Mouse (Mus musculus) heart, postnatal 0 days (tissue): ENCODE results near the gene Olfr1393. TPM values are rescaled to one million over a fixed set of nuclear protein-coding genes. Genes with fewer than 3 reads are reported as not detected.

Source experiments
- ATAC-seq: fragments of 200-750 bp; cut with Nextera tagmentation; 2 replicates; pipeline ENCODE4 v1.8.0; 2017; ENCODE audit warnings: low read depth, moderate number of reproducible peaks, moderate library complexity; ENCODE audit not compliant: insufficient read depth
- DNase-seq: peaks from one replicate; pipeline ENCODE4 v3.0.0-alpha.2; 2016; ENCODE audit warnings: low spot score
- H3K27ac ChIP-seq: fragments of 300-500 bp; sonication (generic); 2 replicates; pipeline ENCODE4 v1.5.1; 2014; ENCODE audit warnings: low read depth, mild to moderate bottlenecking
- H3K27me3 ChIP-seq: fragments of 300-500 bp; sonication (generic); 2 replicates; pipeline ENCODE4 v1.6.1; 2014; ENCODE audit warnings: low read length, mixed read lengths; ENCODE audit not compliant: control insufficient read depth, insufficient read depth
- H3K36me3 ChIP-seq: fragments of 300-500 bp; sonication (generic); replicated peaks from 2 replicates; pipeline ENCODE4 v1.6.1; 2014; ENCODE audit warnings: low read length, mixed read lengths; ENCODE audit not compliant: control insufficient read depth, insufficient read depth
- H3K4me1 ChIP-seq: fragments of 300-500 bp; sonication (generic); 2 replicates; pipeline ENCODE4 v1.6.1; 2014; ENCODE audit warnings: antibody characterized with exemption; ENCODE audit not compliant: control insufficient read depth, insufficient read depth
- H3K4me2 ChIP-seq: fragments of 300-500 bp; sonication (generic); 2 replicates; pipeline ENCODE4 v1.6.1; 2014; ENCODE audit warnings: low read depth, mild to moderate bottlenecking, low read length, moderate library complexity
- H3K4me3 ChIP-seq: fragments of 300-500 bp; sonication (generic); 2 replicates; pipeline ENCODE4 v1.5.1; 2014; ENCODE audit warnings: low read depth, low read length
- H3K9ac ChIP-seq: fragments of 300-500 bp; sonication (generic); replicated peaks from 2 replicates; pipeline ENCODE4 v1.6.1; 2014; ENCODE audit warnings: low read depth, low read length, mixed read lengths
- H3K9me3 ChIP-seq: fragments of 300-500 bp; sonication (generic); replicated peaks from 2 replicates; pipeline ENCODE4 v1.6.1; 2016; ENCODE audit warnings: low read length; ENCODE audit not compliant: control insufficient read depth
- CTCF ChIP-seq: IDR thresholded peaks from 2 replicates; pipeline ENCODE4 v1.5.1; 2016; ENCODE audit warnings: antibody characterized with exemption, control low read depth, low read depth
- EP300 ChIP-seq: IDR thresholded peaks from 2 replicates; pipeline ENCODE4 v1.6.1; 2016; ENCODE audit warnings: antibody characterized with exemption, low read depth
- WGBS: fragments of 180-500 bp; shearing (Covaris S2); extraction: QIAGEN DNeasy Blood & Tissue Kit; methylation state at CpG from one replicate; pipeline ENCODE4 v1.1.7; 2014; 5-methylcytosine and 5-hydroxymethylcytosine counted together
- polyA plus RNA-seq: library from polyadenylated mRNA; unstranded; fragments of >200 nt; fragmentation: Nextera tagmentation; extraction: Ambion mirVana; gene quantifications from 2 replicates; pipeline ENCODE4 v1.2.1, GENCODE M21; 2015
- total RNA-seq: library from RNA; depleted of rRNA; stranded (reverse); fragments of >200 nt; gene quantifications from 2 replicates; pipeline ENCODE4 v1.2.3, GENCODE M21; 2014; ENCODE audit warnings: low replicate concordance; rRNA removed

Gene Olfr1393
- total RNA-seq (not detected in 2 replicates), polyA plus RNA-seq (0.19 and 0.30 TPM in 2 replicates)

DNA sequence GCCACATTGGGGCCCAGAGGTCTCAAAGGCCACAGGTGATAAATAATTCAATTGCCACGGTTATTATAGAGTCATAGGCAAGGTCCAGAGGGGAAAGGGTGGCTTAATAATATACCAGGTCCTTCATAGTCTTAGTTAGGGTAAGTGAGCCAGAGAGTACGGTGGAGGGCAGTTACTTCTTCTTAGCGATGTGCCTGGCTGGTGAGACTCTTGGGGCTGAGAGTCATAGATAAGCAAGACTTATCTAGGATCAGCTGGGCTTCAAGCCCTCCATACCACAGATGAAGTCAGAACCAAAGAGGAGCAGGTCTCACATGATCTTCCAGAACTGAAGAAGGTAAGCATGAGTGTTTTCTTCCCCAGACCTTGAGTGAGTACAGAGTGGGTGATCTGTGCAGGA lies at the start of gene Olfr1393:
TSS of gene Olfr1393 (plus strand) at position 83 of the 400 bp plus-strand sequence.
- TF ChIP-seq CTCF: no peak
- TF ChIP-seq EP300: no peak

DNA sequence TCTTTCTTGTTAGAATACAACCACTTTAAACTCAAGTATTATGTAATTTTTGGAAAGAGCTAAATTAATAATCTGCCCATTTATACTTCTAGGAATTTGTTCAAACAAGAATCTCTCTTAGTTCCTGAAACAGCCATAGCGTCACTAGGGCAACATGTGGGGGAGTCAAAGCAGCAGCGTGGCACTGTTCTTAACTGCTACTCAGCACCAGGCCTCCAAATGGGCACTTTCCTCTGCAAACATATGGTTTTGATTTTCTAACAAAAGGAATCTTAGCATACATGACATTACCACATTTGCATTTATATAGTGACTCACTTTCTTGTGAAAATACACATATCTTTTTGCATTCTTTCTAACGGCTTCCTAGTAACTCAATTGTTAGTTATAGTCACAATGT lies 45.3 kb upstream of the Olfr1393 start:
- no peak for ATAC-seq
- 68% methylated on average over 3 of the region's 3 CpGs for WGBS
- H3K4me2 ChIP-seq: no peak overlapping the region

More for the DNA sequence above, at the start of gene Olfr1393:
- Histone ChIP-seq H3K27me3 (no peaks in the 10 kb centered on the region), H3K4me1 (no peaks in the 10 kb centered on the region), H3K4me2 (no peak within 1 kb of the TSS), H3K9ac (no peak within 1 kb of the TSS), H3K4me3 (no peak within 1 kb of the TSS), H3K9me3 (no peaks in the 10 kb centered on the region), H3K27ac (no peak within 1 kb of the TSS), H3K36me3 (no peaks in the 10 kb centered on the region)
- ATAC-seq (no peak), DNase-seq (no peak)
- WGBS: 79% methylated on average over 3 of the region's 3 CpGs

DNA sequence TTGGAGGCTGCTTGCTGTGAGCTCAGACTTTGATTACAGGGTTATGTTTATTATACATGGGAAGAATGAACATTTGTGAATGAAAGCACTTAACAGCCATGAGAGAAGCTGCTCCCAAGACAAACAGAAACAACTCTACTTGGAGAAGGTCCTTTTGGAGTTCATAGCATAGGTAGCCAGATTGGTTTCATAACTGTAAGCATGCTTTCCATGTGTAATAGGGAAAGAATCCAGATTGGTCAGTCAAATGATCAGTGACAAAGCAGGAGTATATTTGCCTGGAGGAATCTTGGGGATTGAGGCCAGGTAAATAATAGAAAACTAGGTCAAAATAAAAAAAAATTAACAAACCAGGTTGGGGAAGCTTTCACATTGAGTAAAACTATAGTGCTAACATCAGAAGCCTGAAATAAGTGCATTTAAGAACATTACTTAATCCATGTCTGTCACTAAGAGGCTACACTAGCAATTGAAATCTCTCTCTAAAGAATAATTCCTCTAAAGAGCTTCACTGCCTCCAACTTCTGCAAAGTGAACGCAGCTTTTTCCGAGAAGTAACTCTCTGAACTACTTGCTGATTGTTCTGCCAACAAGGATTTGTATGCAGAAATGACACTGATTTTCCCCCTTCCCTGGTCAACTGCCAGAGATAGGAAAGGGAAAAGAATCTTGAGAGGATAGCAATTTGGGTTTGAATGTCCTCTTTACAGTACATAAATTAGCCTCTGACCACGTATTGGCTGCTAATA lies 42.5 kb upstream of the Olfr1393 start:
- DNase-seq: no peak
- H3K27me3 ChIP-seq: no peaks in the 10 kb centered on the region
- no peaks in the 10 kb centered on the region for H3K9me3 ChIP-seq
- H3K4me3 ChIP-seq: no peak overlapping the region
- H3K27ac ChIP-seq: no peak overlapping the region
- no peak for ATAC-seq
- WGBS: 55% methylated on average over 3 of the region's 3 CpGs
- H3K4me2 ChIP-seq: no peak overlapping the region
- H3K4me1 ChIP-seq: no peaks in the 10 kb centered on the region; the same call in 1 of the 2 replicates
- no peak overlapping the region for H3K9ac ChIP-seq
- TF ChIP-seq CTCF (no peak), EP300 (no peak)
- no peaks in the 10 kb centered on the region for H3K36me3 ChIP-seq

More for the DNA sequence above, 45.3 kb upstream of the Olfr1393 start:
- Histone ChIP-seq H3K36me3 (no peaks in the 10 kb centered on the region), H3K27me3 (no peaks in the 10 kb centered on the region), H3K4me1 (no peaks in the 10 kb centered on the region; the same call in 1 of the 2 replicates), H3K4me3 (no peak overlapping the region), H3K9me3 (no peaks in the 10 kb centered on the region), H3K9ac (no peak overlapping the region), H3K27ac (no peak overlapping the region)
- TF ChIP-seq EP300 (no peak), CTCF (no peak)
- DNase-seq: no peak

DNA sequence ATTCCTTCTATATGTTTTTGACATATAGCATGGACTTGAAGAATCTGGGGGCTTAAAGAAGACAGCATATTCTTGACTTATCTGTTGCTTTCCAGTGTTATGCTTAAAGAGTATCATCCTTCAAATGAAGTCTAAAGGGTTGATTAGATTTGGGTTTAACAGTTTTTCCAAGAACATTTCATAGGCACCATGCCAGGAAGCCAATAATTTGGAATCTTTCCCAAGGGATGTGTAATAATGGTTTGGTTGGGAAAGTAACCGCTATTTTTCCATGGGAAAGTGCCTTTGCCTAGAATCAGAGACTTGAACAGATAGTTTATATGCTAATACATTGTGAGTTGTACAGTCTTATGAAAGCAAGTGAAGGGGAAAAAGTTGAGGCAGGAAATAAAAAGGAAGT lies 41.2 kb upstream of the Olfr1393 start:
- no peaks in the 10 kb centered on the region; the same call in 1 of the 2 replicates for H3K4me1 ChIP-seq
- H3K4me3 ChIP-seq: no peak overlapping the region
- WGBS: 40% methylated on average over 1 of the region's 1 CpGs
- H3K36me3 ChIP-seq: no peaks in the 10 kb centered on the region
- no peak overlapping the region for H3K4me2 ChIP-seq
- H3K9ac ChIP-seq: no peak overlapping the region
- DNase-seq (no peak), ATAC-seq (no peak)
- H3K9me3 ChIP-seq: no peaks in the 10 kb centered on the region
- no peaks in the 10 kb centered on the region for H3K27me3 ChIP-seq
- no peak overlapping the region for H3K27ac ChIP-seq
- TF ChIP-seq CTCF (no peak), EP300 (no peak)

DNA sequence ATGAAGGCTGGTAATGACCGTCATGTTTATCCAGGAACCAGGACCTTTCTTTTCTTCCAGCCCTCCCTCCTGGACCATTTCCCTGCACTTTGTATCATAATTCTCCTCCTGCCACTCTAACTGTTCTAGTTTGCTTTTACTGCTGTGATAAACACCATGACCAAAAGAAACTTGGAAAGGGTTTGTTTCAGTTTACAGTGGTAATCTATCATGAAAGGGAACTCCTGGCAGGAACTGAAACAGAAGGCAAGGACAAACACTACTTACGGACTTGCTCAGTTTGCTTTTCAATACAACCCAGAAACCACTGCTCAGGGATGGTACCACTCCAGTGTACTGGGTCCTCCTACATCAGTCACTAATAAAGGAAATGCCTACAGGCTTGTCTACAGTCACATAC lies 40.6 kb upstream of the Olfr1393 start:
- Histone ChIP-seq H3K4me3 (no peak overlapping the region), H3K36me3 (no peaks in the 10 kb centered on the region), H3K4me1 (no peaks in the 10 kb centered on the region; the same call in 1 of the 2 replicates), H3K4me2 (no peak overlapping the region), H3K9ac (no peak overlapping the region), H3K27me3 (no peaks in the 10 kb centered on the region), H3K27ac (no peak overlapping the region), H3K9me3 (no peaks in the 10 kb centered on the region)
- TF ChIP-seq CTCF (no peak), EP300 (no peak)
- ATAC-seq: no peak
- WGBS: 32% methylated on average over 2 of the region's 2 CpGs
- no peak for DNase-seq

DNA sequence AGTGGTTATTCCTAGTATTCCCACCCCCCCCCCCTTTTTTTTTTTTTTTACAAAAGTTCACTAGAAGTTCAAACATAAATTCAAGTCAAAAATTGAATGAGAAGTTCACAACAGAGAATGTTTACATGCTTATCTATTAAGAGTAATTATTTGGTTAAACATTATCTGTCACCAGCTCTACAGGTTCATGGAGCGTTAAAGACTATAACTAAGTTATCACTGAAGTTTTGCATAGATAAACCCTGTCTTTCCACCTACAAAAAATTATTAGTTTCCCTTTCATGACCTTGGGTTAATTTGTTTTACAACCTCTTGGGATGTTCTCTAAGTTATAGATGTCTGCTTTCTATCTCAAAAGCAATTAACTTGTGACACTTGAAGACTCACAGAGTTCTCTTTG lies 37.8 kb upstream of the Olfr1393 start:
- DNase-seq (no peak), ATAC-seq (no peak)
- Histone ChIP-seq H3K27ac (no peak overlapping the region), H3K36me3 (no peaks in the 10 kb centered on the region), H3K9ac (no peak overlapping the region), H3K9me3 (no peaks in the 10 kb centered on the region), H3K4me1 (peaks cover 8% of the 10 kb centered on the region), H3K4me2 (no peak overlapping the region), H3K27me3 (no peaks in the 10 kb centered on the region), H3K4me3 (no peak overlapping the region)
- no peak for TF ChIP-seq CTCF
- TF ChIP-seq EP300: no peak
- 83% methylated on average over 1 of the region's 1 CpGs for WGBS
